Mouse (Mus musculus) neural tube, embryonic 11.5 days (tissue): ENCODE measurements around the gene Ces4a. TPM values are rescaled to one million over a fixed set of nuclear protein-coding genes. Genes with fewer than 3 reads are reported as not detected.

Experiments
- ATAC-seq: fragments of 200-750 bp; cut with Nextera tagmentation; 2 replicates; pipeline ENCODE4 v1.8.0; 2017; ENCODE audit warnings: moderate number of reproducible peaks, mild to moderate bottlenecking, moderate TSS enrichment, moderate library complexity; ENCODE audit not compliant: insufficient read depth, low FRiP score, low TSS enrichment
- DNase-seq: peaks from one replicate; pipeline ENCODE4 v3.0.0-alpha.2; 2015; ENCODE audit warnings: low spot score
- H3K27ac ChIP-seq: fragments of 300-500 bp; sonication (generic); 2 replicates; pipeline ENCODE4 v1.5.1; 2014; ENCODE audit warnings: low read depth, mild to moderate bottlenecking, low read length
- H3K27me3 ChIP-seq: fragments of 300-500 bp; sonication (generic); 2 replicates; pipeline ENCODE4 v1.6.1; 2014; ENCODE audit warnings: mild to moderate bottlenecking, low read length, mixed read lengths; ENCODE audit not compliant: control insufficient read depth, insufficient read depth
- H3K36me3 ChIP-seq: fragments of 300-500 bp; sonication (generic); 2 replicates; pipeline ENCODE4 v1.6.1; 2014; ENCODE audit warnings: mild to moderate bottlenecking, low read length, moderate library complexity, mixed read lengths; ENCODE audit not compliant: control insufficient read depth, insufficient read depth
- H3K4me1 ChIP-seq: fragments of 300-500 bp; sonication (generic); 2 replicates; pipeline ENCODE4 v1.6.1; 2014; ENCODE audit warnings: low read length, mixed read lengths; ENCODE audit not compliant: control insufficient read depth, insufficient read depth
- H3K4me2 ChIP-seq: fragments of 300-500 bp; sonication (generic); 2 replicates; pipeline ENCODE4 v1.6.1; 2014; ENCODE audit warnings: low read depth, mild to moderate bottlenecking, moderate library complexity
- H3K4me3 ChIP-seq: fragments of 300-500 bp; sonication (generic); 2 replicates; pipeline ENCODE4 v1.5.1; 2014; ENCODE audit warnings: low read depth, low read length
- H3K9ac ChIP-seq: fragments of 300-500 bp; sonication (generic); 2 replicates; pipeline ENCODE4 v1.6.1; 2014; ENCODE audit warnings: mild to moderate bottlenecking, low read length
- H3K9me3 ChIP-seq: fragments of 300-500 bp; sonication (generic); 2 replicates; pipeline ENCODE4 v1.6.1; 2016; ENCODE audit warnings: low read length; ENCODE audit not compliant: control insufficient read depth
- WGBS: fragments of 180-500 bp; shearing (Covaris S2); extraction: QIAGEN DNeasy Blood & Tissue Kit; methylation state at CpG from one replicate; pipeline ENCODE4 v1.1.7; 2014; 5-methylcytosine and 5-hydroxymethylcytosine counted together
- polyA plus RNA-seq: library from polyadenylated mRNA; unstranded; fragments of >200 nt; fragmentation: Nextera tagmentation; extraction: Ambion mirVana; gene quantifications from 2 replicates; pipeline ENCODE4 v1.2.1, GENCODE M21; 2014

Gene Ces4a
- polyA plus RNA-seq, 1 experiment from 2014 or later: not detected

- ATAC-seq (no peak), DNase-seq (peak; percentile 21)
- Histone ChIP-seq H3K4me3 (no peak overlapping the region), H3K4me2 (no peak overlapping the region), H3K27me3 (no peaks in the 10 kb centered on the region), H3K9me3 (no peaks in the 10 kb centered on the region), H3K9ac (no peak overlapping the region), H3K27ac (no peak overlapping the region), H3K36me3 (no peaks in the 10 kb centered on the region), H3K4me1 (no peaks in the 10 kb centered on the region)
- WGBS: 30% methylated on average over 4 of the region's 4 CpGs
Observed at GRCm38 (mm10) chr8:105138423-105138822, 6.8 kb downstream of the Ces4a start.

DNA sequence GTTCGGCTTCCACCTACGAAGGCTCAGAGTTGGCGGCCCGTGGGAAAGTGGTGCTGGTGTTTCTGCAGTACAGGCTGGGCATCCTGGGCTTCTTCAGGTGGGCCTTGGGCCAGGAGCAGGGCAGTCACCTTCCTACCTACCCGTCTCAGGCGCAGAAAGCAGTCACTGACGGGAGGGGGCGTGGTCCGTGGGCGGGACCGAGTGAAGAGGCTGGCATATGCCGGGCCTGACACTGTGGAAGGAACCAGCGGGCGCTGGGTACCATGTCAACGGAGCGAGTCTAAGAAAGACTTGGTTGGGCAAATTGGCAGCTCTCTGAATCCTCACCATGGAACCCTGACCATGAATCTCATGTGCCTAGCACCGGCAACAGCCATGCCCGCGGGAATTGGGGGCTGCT, 10.8 kb downstream of the Ces4a start:
- WGBS: 35% methylated on average over 19 of the region's 19 CpGs
- no peak for ATAC-seq

DNA sequence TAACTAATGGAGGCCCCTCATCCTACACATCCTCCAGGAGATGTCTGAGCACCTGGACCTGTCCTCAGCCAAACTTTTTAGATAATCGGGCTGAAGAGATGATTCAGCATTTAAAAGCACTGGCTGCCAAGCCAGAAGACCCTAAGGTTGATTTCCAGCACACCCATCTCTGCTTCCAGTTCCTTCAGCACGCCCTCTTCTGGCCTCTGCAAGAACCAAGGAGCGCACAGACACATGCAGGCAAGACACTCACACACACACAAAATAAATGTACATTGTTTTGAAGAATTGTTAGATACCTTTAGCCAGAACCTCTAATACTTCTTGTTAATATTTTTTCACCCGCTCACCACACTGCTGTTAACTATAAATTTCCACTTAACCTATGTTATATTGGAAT, 20.1 kb downstream of the Ces4a start:
- Histone ChIP-seq H3K4me2 (no peak overlapping the region), H3K36me3 (no peaks in the 10 kb centered on the region), H3K9me3 (no peaks in the 10 kb centered on the region), H3K4me1 (no peaks in the 10 kb centered on the region), H3K4me3 (no peak overlapping the region), H3K27ac (no peak overlapping the region), H3K27me3 (peaks cover 3% of the 10 kb centered on the region; the same call in 1 of the 2 replicates), H3K9ac (no peak overlapping the region)
- DNase-seq (no peak), ATAC-seq (no peak)
- 61% methylated on average over 4 of the region's 4 CpGs for WGBS

More for the DNA sequence above, 10.8 kb downstream of the Ces4a start:
- no peak overlapping the region for H3K9ac ChIP-seq
- H3K9me3 ChIP-seq: no peaks in the 10 kb centered on the region
- H3K4me1 ChIP-seq: no peaks in the 10 kb centered on the region
- H3K36me3 ChIP-seq: no peaks in the 10 kb centered on the region
- no peak overlapping the region for H3K4me2 ChIP-seq
- no peak overlapping the region for H3K27ac ChIP-seq
- H3K27me3 ChIP-seq: no peaks in the 10 kb centered on the region
- no peak for DNase-seq
- H3K4me3 ChIP-seq: no peak overlapping the region

DNA sequence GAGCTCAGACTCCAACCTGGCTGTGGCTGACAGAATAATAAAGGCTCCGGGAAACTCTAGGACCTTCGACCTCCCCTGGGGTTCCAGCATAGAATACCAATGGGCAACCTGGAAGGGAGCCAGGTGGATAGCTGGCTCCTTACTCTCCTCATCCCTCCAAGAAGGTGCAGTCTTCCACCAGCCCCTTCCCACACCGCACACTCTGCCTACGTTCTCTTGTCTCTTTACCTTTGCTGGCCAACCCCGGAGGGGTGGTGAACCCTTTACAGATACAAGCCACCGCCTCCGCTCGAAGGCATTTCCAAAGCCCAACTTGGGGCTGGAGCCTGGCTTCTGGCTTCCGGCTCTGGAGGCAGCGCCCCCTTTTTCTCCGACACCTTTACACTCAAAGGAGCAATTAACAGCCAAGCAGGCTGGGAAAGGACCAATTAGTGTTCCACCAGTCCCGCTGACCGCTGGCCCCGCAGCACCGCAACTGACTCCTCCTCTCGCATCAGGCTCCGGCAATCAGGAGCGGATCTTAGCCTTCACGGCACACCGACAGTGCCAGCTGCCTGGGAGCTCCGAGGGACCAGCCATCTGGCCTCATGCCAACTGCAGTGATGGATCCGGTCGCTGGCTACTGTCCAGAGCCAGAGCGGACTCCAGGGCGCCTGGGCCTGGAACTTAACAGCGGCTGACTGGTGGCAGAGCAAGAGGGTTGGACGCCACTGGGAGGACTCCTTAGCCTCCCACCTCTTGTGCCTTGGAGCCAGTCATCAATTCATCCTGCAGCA, 21.2 kb downstream of the Ces4a start:
- Histone ChIP-seq H3K4me3 (peak overlapping the region; percentile 17), H3K4me2 (peak overlapping the region; percentile 50), H3K9me3 (no peaks in the 10 kb centered on the region), H3K27me3 (peaks cover 3% of the 10 kb centered on the region; the same call in 1 of the 2 replicates), H3K9ac (peak overlapping the region; percentile 43), H3K4me1 (no peaks in the 10 kb centered on the region), H3K36me3 (no peaks in the 10 kb centered on the region), H3K27ac (no peak overlapping the region)
- peak; percentile 71 for DNase-seq
- whole genome bisulfite sequencing: 2% methylated on average over 27 of the region's 27 CpGs
- peak; percentile 77 for ATAC-seq

GRCm38 (mm10) chr8:105154316-105154715, 22.7 kb downstream of the Ces4a start:
- no peak for ATAC-seq
- DNase-seq: no peak

DNA sequence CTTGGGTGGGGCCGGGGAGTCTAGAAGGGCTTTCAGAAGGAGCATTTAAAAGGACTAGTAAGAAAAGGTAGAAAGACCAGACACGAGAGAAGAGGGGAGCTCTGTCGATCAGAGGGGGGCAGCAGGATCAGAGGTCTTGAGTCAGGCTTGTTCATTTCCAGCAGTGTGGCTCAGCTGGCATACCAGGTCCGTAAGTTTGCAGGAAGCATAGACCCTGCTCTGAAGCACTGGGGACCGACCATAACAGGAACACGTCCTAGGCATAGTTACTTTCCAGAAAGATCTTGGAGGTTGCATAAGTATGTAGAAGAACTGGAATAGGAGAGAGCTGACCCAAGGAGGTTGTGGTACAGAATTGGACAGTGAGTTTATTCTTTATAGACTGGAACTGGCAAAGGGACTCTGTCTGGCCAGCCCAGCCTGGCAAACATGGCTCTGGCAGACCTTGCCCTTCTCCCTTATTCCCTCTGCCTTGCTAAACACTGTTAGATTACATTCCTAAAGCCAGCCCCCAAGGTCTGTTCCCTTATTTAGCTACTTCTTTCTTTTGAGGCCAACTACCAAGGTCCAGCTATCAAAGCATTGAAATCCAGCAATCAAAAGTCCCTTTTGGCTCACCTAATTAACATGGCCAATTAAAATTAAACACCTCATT, 23.6 kb downstream of the Ces4a start:
- Histone ChIP-seq H3K27me3 (peaks cover 3% of the 10 kb centered on the region; the same call in 1 of the 2 replicates), H3K27ac (no peak overlapping the region), H3K4me2 (no peak overlapping the region), H3K36me3 (no peaks in the 10 kb centered on the region), H3K9me3 (no peaks in the 10 kb centered on the region), H3K4me1 (no peaks in the 10 kb centered on the region), H3K9ac (no peak overlapping the region), H3K4me3 (no peak overlapping the region)
- no peak for DNase-seq
- no peak for ATAC-seq
- 90% methylated on average over 6 of the region's 6 CpGs for WGBS

More at GRCm38 (mm10) chr8:105154316-105154715, 22.7 kb downstream of the Ces4a start:
- H3K4me3 ChIP-seq: no peak overlapping the region
- H3K27ac ChIP-seq: no peak overlapping the region
- 84% methylated on average over 5 of the region's 5 CpGs for WGBS
- H3K9me3 ChIP-seq: no peaks in the 10 kb centered on the region
- H3K4me2 ChIP-seq: no peak overlapping the region
- H3K9ac ChIP-seq: no peak overlapping the region
- no peaks in the 10 kb centered on the region for H3K4me1 ChIP-seq
- H3K27me3 ChIP-seq: peaks cover 3% of the 10 kb centered on the region; the same call in 1 of the 2 replicates
- H3K36me3 ChIP-seq: no peaks in the 10 kb centered on the region

DNA sequence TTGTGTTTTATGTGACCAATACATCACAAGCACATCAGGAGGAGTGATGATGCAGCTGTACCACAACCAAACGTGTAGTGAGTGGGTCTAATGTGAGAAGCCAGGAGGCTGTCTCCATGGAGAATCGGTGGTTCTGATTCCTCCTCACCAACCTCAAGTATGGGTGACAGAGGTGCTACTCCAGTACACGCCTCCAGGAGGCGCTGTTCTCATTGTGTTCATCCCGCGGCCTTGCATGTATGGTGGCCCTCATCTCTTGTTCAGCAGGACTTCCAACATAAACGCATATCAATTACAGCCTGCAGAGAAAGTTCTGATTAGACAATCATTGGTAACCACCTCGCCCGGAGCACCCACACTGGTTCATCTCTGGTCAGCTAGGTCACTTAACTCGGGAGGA, 26.0 kb downstream of the Ces4a start:
- Histone ChIP-seq H3K36me3 (no peaks in the 10 kb centered on the region), H3K27ac (no peak overlapping the region), H3K9ac (no peak overlapping the region), H3K4me3 (no peak overlapping the region), H3K4me2 (no peak overlapping the region), H3K4me1 (no peaks in the 10 kb centered on the region), H3K27me3 (peaks cover 3% of the 10 kb centered on the region; the same call in 1 of the 2 replicates), H3K9me3 (no peaks in the 10 kb centered on the region)
- 61% methylated on average over 10 of the region's 10 CpGs for WGBS
- DNase-seq: peak; percentile 51
- no peak for ATAC-seq

DNA sequence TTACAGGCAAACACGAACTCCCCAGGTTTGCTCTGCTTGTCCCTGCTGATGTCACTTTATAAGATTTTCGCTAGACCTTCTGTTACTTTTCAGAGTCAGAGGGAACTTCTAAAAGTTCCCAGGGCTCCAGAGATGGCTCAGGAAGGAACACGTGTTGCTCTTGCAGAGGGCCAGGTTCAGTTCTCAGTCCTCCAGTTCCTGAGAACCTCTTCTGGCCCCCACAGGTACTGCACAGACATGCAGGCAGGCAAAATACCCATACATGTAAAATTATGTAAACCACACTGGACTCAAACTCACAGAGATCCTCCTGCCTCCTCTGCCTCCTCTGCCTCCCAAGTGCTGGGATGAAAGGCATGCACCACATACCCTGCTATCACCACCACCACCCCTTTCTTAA, 26.5 kb downstream of the Ces4a start:
- H3K36me3 ChIP-seq: no peaks in the 10 kb centered on the region
- 82% methylated on average over 3 of the region's 3 CpGs for WGBS
- DNase-seq: no peak

More for the DNA sequence above, 26.5 kb downstream of the Ces4a start:
- H3K27ac ChIP-seq: no peak overlapping the region
- no peaks in the 10 kb centered on the region; the same call in 1 of the 2 replicates for H3K27me3 ChIP-seq
- H3K9me3 ChIP-seq: no peaks in the 10 kb centered on the region
- no peak overlapping the region for H3K4me3 ChIP-seq
- no peak for ATAC-seq
- no peak overlapping the region for H3K4me2 ChIP-seq
- no peaks in the 10 kb centered on the region for H3K4me1 ChIP-seq
- no peak overlapping the region for H3K9ac ChIP-seq
